Mouse (Mus musculus) erythroblast, adult 5-6 weeks (primary cell): ENCODE measurements around the gene Apopt1. TPM values are rescaled to one million over a fixed set of nuclear protein-coding genes. Genes with fewer than 3 reads are reported as not detected.
A peak's percentile ranks its signal among the peaks of the same experiment; 100 is the strongest.

Source experiments
- ATAC-seq: replicated peaks from 2 replicates; pipeline ENCODE4 v1.8.0; 2016; ENCODE audit warnings: moderate number of reproducible peaks, mild to moderate bottlenecking, moderate TSS enrichment, inconsistent platforms; ENCODE audit not compliant: poor library complexity, low FRiP score, severe bottlenecking
- total RNA-seq, 2 experiments: library from RNA; stranded (forward) in 1 of 2; stranded (reverse) in 1 of 2; fragments of 150-400 nt in 1 of 2; fragments of 200-764, 138-1000 nt in 1 of 2; gene quantifications; 2 replicates each; pipeline versions ENCODE4 v1.2.3 to v1.2.4; 2015 to 2017; ENCODE audit warnings: low replicate concordance in 2 of 2

The Apopt1 gene
- total RNA-seq (2015; ENCODE audit: low replicate concordance) (10.6 and 13.4 TPM in 2 replicates), total RNA-seq (2017; ENCODE audit: low replicate concordance) (5.8 and 11.0 TPM in 2 replicates)

DNA sequence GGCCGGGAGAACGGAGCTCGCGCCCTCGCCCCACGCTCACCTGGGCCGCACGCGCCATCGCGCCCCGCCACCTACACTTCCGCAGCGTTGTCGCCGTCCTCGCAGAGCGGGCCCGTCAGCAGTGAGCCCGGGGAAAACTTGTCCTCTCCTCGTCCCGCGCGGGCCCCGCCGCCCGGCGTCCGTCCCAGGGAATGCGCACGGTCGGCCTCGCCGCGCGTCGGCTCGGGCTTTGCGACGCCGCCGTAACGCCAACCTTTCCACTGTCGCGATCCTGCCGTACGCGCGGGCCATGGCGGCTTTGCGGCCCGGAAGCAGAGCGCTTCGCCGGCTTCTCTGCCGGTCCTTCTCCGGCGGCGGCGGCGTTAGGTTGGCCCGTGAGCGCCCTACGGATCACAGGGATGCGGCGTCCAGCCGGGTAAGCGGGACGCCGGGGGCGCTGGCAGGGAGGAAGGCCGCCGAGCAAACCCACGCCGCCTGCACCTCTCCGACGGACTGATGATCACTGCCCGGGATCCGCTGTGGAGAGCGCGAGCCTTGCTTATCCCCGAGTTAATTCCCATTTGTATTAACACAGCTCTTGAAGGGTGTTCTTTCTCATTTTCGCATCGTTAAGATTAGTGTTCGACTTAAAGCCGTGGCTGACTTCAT is at the start of gene Apopt1, which contains the start of gene Bag5:
TSS of gene Apopt1 (plus strand) at position 258 of the 648 bp plus-strand sequence.
TSS of gene Bag5 (minus strand) at position 254 of the 648 bp plus-strand sequence.
- ATAC-seq = peak; percentile 86

DNA sequence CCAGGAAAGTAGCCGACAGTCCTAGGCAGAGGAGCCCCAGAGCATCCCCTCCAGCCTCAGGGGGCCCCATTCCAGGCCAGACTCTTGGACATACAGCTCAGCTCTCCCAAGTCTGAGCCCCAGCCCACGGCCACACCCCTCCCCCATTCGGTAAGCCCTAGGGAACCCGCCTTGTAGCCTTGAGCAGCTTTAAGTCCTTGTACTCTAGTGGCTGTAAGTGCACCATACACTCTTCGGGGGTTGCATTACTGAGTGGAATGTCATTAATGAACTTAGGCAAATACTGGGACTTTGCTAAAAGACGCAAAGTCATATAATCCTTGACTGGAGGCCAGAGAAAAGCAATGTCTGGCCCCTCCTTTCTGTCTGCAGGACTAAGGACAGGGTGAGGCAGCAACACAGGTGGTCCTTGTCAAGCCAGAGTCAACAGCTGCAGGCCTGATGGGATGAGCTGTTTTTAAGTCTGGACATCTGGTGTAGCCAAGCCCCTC is 48.9 kb upstream of the Apopt1 start:
- ATAC-seq = no peak

DNA sequence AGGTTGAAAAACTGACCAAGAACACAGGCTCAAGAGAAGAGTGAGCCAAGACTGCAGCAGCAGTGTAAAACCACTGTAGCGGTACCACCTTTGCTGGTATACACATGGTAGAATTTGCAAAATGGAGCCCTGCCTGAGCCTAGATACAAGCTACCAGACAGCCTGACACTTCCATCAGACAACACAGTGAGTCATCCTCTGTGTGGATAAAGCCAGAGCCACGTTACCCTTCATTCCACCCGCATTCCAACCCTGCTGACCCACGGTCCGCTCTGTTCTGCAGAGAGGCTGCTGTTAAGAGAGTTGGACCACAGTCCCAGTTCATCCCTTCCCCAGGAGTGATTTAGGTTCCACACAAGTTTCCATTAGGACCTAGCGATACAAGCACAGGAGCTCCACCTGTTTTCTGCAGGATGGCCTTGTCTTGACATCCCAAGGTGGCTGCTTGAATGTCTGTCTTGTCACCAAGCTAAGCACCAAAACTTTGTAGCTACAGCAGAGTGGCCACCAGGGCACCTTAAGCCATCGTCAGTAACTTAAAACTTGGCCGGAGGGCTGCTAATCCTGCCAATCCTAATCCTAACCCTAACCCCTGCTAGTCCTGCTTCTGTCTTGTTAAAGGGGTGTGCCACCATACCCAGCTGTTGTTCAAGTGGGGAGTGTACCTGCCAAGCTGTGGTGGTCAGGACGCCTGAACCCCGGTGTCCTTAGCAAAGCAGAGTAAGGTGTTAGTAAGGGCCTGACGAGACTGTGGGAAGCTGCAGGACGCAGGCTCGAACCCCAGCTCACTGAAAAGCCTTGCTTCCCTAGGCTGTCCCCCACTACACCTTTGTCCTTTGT is 47.8 kb upstream of the Apopt1 start:
- ATAC-seq = no peak

DNA sequence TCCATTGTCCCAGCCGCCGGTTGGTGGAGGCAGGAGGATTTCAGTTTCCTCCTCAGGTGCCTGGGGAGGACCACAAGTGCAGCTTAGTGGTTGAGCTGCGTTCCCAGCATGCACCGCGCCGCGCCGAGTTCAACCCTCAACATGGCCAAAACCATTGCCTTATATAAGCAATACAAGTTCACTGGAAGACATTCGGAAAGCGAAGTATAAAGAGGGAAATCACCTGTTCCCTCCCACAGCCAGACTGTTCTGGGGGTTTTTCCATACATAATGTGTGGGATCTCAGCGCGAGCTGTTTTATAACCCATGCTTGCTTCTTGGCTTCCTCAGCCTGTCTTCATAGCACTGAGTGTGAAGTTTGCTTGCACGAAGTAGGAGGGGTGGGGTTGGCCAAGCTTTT is 46.7 kb upstream of the Apopt1 start:
- no peak for ATAC-seq

DNA sequence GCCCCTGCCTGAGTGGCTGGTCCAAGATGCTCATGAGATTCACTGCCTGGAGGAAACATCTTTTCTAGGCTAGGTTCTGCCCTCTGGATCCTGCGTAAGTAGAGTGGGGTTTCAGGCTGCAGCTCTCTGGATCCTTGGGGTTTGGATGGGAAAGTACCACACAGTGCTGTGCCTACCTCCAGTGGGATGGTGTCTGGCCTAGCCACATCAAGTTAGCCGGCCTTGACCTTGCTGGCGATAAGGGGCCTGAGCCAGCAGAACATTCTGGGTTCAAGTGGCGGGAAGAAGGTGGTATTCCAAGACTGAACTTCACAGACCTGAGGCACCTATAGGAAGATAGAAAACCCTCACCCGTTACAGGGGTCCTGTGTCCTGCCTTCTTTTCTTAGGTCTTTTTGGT is 45.6 kb upstream of the Apopt1 start:
- ATAC-seq = no peak

DNA sequence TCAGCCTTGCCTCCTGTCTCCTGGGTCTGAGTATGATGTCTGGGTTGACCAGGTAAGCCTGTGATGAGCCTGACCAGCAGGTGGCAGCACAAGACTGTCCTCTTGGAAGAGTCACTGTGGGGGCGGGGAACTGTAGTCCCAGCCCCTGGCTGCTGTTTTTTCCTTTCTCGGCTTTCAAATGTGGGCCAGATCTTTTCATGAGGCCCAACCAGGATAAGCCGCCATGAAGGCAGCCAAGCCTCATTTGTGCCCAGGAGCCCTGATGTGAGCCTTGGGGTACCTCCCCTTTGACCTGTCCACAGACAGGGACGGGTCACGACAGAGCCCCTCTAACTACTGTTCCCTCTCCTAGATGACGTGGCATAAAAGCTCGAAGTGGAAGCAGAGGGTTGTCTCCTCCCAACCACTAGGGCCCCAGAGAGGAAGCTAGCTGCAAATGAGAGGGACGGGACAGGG is 44.6 kb upstream of the Apopt1 start:
- peak; percentile 54 for ATAC-seq

DNA sequence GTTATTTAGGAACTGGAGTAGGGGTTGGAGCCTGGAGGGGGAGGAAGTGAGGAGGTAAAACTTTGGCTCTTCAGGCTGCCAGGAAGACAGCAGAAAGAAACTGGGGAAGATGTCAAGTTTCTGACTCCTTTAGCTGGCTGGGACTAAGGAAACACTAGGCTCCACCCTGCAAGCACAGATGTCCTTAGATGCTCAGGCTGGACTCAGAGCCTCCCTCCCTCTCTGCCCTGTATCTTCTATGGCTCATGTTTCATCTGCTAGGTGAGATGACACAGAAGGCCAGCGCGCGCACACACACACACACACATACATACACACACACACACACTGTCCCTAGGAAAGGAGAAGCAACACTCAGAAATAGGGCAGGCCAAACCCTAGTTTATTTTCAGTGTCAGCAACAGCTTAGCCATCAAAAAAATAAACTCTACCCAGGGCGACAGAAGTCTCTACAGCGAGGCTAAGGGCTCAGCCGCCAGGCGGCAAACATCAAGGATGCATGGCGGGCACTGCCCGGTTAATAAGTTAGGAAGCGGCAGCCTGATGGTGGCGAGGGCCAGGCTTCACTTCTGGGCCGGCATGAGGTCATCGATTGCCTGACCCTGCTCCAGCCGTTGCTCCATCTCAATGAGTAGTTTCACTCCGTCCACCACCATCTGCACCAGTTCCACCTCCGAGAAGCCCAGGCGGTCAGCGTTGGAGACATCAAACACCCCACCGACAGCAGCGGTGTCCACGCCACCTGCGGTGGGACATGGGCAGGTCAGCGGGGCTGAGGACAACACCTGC is 43.9 kb upstream of the Apopt1 start:
- ATAC-seq = no peak

DNA sequence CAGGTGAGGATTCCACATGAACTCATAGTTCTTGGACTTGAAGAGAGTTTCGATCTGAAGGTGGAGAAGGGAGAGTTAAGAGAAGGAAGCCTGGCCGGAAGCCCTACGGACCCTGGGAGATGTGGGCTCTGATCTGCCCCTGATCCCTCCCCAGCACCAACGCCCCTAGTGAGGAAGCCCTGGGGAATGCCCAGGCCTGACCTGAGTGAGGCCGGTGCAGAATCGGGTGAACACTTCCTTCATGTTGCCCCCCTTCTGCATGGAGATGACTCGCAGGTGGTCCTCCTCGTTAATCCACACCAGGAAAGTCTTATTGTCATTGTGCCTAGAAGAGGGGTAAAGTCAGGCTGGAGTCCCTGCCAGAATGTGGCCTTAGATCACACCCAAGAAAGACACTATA is 43.1 kb upstream of the Apopt1 start:
- ATAC-seq = no peak

DNA sequence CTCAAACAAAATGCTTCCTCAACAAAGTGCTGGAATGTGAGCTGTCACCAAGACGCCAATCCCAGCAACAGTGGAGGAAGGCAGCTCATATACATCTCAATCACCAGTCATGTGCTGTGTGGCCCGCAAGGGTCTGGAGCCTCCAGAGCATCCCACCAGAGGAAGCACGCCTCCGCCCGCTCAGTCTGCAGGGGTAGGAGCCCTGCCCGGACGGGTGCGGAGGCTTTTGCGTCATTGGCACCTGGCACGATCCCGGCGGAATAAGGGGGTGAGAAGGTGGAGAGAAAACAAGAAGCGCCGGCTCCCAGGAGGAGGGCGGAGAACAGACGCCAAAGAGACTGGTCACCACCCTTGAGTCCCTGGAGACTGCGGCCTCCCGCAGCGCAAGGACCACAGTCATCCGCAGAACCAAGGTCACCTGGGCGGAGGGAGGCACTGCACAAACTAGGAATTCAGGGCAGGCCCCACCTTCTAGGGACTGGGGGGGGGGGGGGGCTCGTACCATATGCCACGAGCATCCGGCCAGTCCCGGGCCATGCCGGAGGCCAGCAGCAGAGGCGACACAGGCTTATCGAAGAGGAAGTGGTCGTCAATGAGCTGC is 42.6 kb upstream of the Apopt1 start:
- no peak for ATAC-seq

DNA sequence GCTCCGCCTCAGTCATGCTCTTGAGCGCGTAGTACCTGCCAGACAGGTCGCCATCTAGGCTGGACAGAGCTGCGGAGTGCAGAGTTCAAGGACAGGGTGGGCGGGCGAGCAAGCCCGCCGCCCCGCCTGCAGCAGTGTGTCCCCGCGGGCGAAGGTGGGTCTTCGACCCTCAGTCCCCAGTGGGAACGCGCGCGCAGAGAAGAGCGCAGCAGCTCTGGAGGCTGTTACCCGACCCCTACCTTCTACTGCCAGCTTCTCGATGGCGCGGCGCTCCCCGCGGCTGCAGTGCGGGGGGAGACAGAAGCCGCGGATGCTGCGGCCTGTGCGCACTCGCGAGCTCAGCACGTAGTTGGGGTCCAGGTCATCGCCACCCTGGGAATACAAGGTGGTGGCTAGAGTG is 42.1 kb upstream of the Apopt1 start:
- no peak for ATAC-seq

DNA sequence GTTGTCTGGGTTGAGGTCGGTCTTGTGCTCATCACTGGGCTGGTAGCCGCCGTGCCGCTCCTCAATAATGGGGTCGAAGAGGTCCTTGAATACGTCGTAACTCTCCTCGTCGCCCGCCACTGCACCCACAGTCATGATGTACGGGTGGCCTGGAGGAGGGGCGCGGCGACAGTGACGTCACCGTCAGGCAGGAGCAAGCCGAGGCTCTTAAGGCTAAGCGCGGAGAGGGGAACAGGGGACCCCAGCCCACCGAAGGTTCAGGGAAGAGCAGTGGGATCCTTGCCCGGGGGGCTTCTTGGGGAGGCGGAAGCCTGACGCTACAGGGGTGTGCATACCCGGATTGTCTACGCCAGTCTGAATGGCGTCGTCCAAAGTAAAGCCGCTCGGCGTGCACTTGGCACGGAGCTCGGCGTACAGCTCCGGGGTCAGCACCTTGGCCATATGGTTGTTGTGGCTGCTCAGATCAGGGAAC is 41.6 kb upstream of the Apopt1 start:
- ATAC-seq = no peak

DNA sequence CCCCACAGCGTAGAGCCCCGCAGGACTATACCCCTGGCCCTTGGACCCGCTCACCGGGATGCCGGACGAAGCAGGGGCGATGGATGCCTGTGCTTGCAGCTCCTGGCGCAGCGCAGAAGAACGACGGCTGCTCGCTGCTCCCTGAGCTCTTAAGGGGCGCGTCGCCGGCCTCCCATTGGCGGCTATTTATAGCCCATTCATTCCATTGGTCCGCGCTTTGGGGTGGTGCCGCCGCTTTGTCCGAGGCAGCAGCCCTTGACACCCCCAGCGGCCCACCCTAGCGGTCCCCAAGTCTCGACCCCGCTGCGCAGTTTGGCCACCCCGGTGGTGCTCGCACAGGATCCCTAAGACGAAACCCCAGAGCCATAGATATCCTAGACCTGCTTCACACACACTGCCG is 40.9 kb upstream of the Apopt1 start, which contains the start of gene Ckb:
TSS of gene Ckb (minus strand) at position 163 of the 400 bp plus-strand sequence.
- ATAC-seq = no peak

DNA sequence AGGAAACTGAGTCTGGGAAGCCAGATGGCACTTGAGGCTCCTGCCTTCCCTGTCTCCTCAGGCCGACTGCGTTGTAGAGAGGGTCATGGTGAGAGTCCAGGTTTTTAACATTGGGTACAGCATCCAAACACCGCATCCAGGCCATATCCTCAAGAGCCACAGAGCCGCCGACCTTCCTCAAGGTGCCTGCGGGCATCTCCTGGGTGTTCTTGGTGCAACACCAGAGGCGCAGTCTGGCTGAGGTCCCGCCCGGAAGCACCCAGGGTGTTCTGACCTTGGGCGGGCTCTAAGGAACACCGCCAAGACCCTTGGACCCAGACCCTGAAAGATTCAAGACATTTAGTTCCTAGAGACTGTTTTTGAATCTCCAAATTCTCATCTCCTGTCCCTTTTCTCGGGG is 40.5 kb upstream of the Apopt1 start:
- no peak for ATAC-seq

DNA sequence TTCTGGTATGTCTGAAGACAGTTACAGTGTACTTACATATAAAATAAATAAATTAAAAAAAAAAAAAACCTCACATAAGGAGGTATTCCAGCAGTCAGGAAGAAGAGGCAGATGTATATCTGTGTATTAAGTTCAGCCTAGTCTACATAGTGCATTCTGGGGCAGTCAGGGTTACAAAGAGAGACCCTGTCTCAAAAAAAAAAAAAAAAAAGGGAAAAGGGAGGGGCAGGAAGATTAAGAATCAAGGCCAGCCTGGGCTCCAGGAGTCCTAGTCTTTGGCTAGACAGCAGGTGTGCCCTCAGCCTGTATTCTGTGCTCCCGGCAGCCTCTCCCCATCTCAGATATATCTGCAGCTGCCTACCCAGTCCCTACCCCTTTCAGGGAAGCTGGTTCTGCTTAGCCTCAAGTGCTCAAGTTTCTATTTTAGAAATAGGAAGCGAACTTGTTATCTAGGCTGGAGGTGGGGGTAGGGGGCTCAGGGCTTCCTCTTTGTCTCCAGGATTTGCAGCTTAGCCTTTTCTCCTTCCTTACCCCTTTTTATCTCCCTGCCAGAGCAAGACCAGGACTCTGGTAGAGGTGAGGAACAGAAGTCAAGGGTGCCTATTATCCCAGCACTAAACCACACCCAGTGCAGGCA is 38.1 kb upstream of the Apopt1 start:
- no peak for ATAC-seq

DNA sequence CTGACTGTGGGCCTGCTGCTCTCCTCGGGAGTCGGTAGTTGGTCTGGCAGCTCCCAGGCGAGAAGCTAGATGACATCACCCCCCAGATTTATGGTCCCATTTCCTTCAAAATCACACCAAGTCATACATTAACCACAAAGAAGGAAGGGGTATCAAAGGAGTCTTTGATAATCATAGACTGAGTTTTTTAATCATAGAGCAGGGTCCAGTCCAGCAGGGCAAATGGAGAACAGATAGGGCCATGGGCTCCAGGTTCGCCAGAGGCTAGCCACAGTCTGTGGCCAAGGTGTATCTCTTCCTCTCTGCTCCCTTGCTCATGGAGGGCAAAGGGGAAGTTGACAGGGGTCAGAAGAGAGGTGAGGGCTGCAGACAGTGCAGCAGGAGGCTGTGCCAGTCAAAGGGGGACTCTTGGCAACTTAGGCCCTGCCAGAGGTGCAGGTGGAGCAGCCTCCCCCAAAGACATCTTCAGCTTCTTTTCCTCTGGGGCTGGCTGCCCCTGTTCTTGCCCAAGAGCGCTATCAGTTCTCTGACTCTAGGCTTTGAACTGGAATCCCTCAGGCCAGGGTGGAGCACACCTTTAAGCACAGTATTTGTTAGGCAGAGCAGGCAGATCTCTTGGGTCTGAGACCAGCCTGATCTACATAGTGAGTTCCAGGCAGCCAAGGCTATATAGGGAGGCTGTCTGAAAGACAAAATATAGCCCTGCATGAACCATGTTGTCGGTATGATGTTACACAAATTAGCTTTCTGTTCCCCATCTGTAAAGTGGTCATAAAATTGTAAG is 37.1 kb upstream of the Apopt1 start:
- ATAC-seq = no peak

DNA sequence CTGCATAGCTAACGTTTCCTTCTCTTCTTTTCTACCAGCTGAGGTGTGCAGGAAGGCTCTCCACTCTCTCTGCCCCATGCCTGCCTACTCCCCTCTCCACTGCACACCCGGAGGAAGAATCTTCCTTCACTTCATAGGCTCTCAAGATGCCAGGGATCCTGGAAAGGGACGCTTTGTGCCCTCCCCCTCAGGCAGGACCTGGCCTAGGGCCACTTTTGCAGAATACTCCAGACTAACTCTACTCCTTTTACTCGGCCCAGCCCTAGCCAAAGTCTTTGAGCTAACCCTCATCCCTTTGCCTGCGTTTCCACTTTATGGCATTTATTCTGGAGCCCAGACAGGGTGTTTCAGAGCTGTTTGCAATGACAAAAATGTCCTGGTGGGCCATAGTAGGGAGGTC is 35.6 kb upstream of the Apopt1 start:
- no peak for ATAC-seq

DNA sequence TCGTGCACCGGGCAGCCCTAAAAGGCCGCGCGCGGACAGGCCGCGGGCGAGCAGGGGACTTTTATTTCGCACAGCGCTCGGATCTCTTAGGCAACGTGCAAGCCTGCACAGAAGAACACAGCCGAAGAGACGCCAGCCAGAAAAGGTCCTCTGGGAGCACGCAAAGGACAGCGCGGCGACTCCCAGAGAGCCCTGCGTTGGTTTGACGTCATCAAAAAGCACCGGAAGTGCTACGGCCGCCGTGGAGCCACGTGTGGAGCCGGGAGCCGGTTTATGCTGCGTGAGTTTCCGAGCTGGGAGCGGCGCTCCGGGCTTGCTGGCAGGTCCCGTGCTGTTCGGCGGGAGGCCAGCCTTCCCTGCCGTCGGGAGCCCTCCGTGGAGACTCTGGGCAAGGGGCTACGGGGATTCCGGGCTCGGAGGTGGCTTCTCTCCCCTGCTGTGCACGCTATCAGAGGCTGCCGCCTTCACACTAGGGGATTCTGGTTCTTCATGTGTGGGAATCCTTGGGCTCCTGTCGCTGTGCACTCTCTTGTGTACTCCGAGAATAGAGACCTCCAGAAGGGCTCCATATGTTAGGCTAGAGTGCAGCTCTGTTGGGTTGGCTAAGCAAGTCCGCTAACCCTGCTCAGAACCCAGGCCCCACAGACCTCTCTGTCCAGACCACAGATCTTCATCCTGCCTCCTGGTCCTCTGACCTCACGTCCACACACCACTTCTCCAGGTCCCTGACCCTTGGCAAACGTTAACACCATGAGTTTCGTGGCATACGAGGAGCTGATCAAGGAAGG is 35.0 kb upstream of the Apopt1 start, which contains the start of gene Trmt61a:
TSS of gene Trmt61a (plus strand) at position 224 of the 788 bp plus-strand sequence.
- peak; percentile 89 for ATAC-seq

DNA sequence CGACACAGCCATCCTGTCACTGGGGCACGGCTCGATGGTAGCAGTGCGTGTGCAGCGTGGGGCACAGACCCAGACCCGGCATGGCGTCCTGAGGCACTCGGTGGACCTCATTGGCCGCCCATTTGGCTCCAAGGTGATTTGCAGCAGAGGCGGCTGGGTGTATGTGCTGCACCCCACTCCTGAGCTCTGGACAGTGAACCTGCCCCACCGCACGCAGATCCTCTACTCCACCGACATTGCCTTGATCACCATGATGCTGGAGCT is 34.5 kb upstream of the Apopt1 start:
- ATAC-seq = 0 out of 2 replicates have a peak, but pooled peaks have one; percentile 9
